Mouse (Mus musculus): ENCODE data around the gene Larp6.

- no peak for TF ChIP-seq CTCF (IDR thresholded peaks at IDR 0.05; ENCODE audit: borderline replicate concordance, extremely low read depth, insufficient read depth, insufficient read length)
- no peak for TF ChIP-seq POLR2A (IDR thresholded peaks at IDR 0.05; ENCODE audit: borderline replicate concordance, extremely low read depth, insufficient read depth, insufficient read length, poor library complexity, severe bottlenecking)
These were observed 6.9 kb downstream of the Larp6 start for GRCm38 (mm10) chr9:60719687-60720086.

All from brain, embryonic 14.5 days (tissue).